Mouse (Mus musculus) midbrain, embryonic 14.5 days (tissue): Measurements from ENCODE around the gene Ribc1. TPM values are rescaled to one million over a fixed set of nuclear protein-coding genes. Genes with fewer than 3 reads are reported as not detected.

Experiments
- polyA plus RNA-seq: library from polyadenylated mRNA; unstranded; fragments of >200 nt; fragmentation: Nextera tagmentation; extraction: Ambion mirVana; gene quantifications from 2 replicates; pipeline ENCODE4 v1.2.1, GENCODE M21; 2014

The Ribc1 gene
- polyA plus RNA-seq, 1 experiment from 2014 or later, result 2.8 TPM

Other genes with a start within 250 kb of the Ribc1 start
- 93.6 and 106 TPM in 2 replicates for gene Huwe1, start 215.5 kb downstream of the Ribc1 start, polyA plus RNA-seq
- 106 and 111 TPM in 2 replicates for gene Hsd17b10, start 14.4 kb downstream of the Ribc1 start, polyA plus RNA-seq
- 50.2 and 83.1 TPM in 2 replicates for gene Smc1a, start 133 bp upstream of the Ribc1 start, polyA plus RNA-seq
- 5.2 and 7.2 TPM in 2 replicates for gene Iqsec2, start 128.0 kb upstream of the Ribc1 start, polyA plus RNA-seq
- 28.8 and 37.7 TPM in 2 replicates for gene Kdm5c, start 216.7 kb upstream of the Ribc1 start, polyA plus RNA-seq